Mouse (Mus musculus) forelimb bud, embryonic 11.5 days (tissue): ENCODE data around the gene Kdm4c.
"Not testable (repeated sequence)": the region's sequence is repeated elsewhere in the genome, so short reads cannot be mapped to it uniquely, and the experiment has no call there.

Source experiments
- DNase-seq: peaks from one replicate; pipeline ENCODE4 v3.0.0-alpha.2; 2012; ENCODE audit warnings: low read depth, low spot score

Gene Kdm4c

GRCm38 (mm10) chr4:74242176-74242575 lies at the start of gene Kdm4c:
Gene Kdm4c (plus strand): TSS chr4:74242497.
- no peak for DNase-seq

- DNase-seq = no peak
Measured at GRCm38 (mm10) chr4:74201281-74201811, 41.0 kb upstream of the Kdm4c start.

GRCm38 (mm10) chr4:74221780-74222179 lies 20.5 kb upstream of the Kdm4c start:
- DNase-seq = not testable (repeated sequence)

- DNase-seq = peak; percentile 24
Measured at GRCm38 (mm10) chr4:74222360-74222759, 19.9 kb upstream of the Kdm4c start.

- DNase-seq = no peak
Measured at GRCm38 (mm10) chr4:74224210-74224609, 18.1 kb upstream of the Kdm4c start.

GRCm38 (mm10) chr4:74230994-74231393 lies 11.3 kb upstream of the Kdm4c start:
- no peak for DNase-seq

GRCm38 (mm10) chr4:74231405-74231804 lies 10.9 kb upstream of the Kdm4c start:
- peak; percentile 52 for DNase-seq

- no peak for DNase-seq
Measured at GRCm38 (mm10) chr4:74233534-74233933, 8.8 kb upstream of the Kdm4c start.

- peak; percentile 94 for DNase-seq
Measured at GRCm38 (mm10) chr4:74251348-74252244, 9.3 kb downstream of the Kdm4c start.

GRCm38 (mm10) chr4:74252245-74253105 lies 10.2 kb downstream of the Kdm4c start:
- peak; percentile 28 for DNase-seq

- no peak for DNase-seq
Measured at GRCm38 (mm10) chr4:74257882-74258281, 15.6 kb downstream of the Kdm4c start.

GRCm38 (mm10) chr4:74258538-74258937 lies 16.2 kb downstream of the Kdm4c start:
- DNase-seq = no peak

GRCm38 (mm10) chr4:74259331-74259730 lies 17.0 kb downstream of the Kdm4c start:
- no peak for DNase-seq

- DNase-seq = no peak
Measured at GRCm38 (mm10) chr4:74261879-74262278, 19.6 kb downstream of the Kdm4c start.

- DNase-seq = no peak
Measured at GRCm38 (mm10) chr4:74264428-74264955, 22.2 kb downstream of the Kdm4c start.

- no peak for DNase-seq
Measured at GRCm38 (mm10) chr4:74271180-74271579, 28.9 kb downstream of the Kdm4c start.

- no peak for DNase-seq
Measured at GRCm38 (mm10) chr4:74277486-74277885, 35.2 kb downstream of the Kdm4c start.

- DNase-seq = no peak
Measured at GRCm38 (mm10) chr4:74280170-74280569, 37.9 kb downstream of the Kdm4c start.

- no peak for DNase-seq
Measured at GRCm38 (mm10) chr4:74287851-74288250, 45.6 kb downstream of the Kdm4c start.

- DNase-seq = no peak
Measured at GRCm38 (mm10) chr4:74294726-74295125, 52.4 kb downstream of the Kdm4c start.

GRCm38 (mm10) chr4:74305315-74306105 lies 63.2 kb downstream of the Kdm4c start:
- no peak for DNase-seq
